Comparison of ENCODE assay signal across 17 mouse cellular contexts in the genomic region with DNA sequence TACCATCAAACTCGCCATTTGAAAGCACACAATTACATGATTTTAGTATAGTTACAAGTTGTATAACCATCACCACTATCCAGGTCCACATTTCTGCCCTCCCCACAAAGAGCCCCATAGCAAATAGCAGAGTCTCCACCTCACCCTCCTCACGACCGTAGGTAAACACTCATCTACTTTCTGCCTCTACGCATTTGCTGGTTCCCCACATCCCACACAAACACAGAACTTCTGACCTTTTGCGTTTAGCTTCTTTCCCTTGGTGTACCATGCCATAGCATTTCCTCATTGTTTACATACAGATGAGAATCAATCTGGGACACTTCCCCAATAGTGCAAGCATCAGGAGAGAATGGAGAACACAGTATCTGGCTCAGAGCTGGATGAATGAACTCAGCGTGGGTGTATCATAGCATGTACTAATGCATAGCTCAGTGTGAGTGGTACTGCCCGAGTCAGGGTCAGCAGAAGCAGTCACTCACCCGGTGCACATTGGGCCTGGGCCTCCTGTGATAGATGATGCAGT.
DNase-seq lines count a peak whose midpoint lies in the region; ATAC-seq and TF ChIP-seq lines count a peak whose summit lies in the region.
"Had no signal": no experiment of that assay in that cellular context is flagged by ENCODE, and none has a peak within 500 bp of the region (broad histone marks: within the 10 kb centered on the region; RNA-seq: fewer than 3 reads in every experiment).

No protein-coding gene starts in this region.

- H3K9me3 ChIP-seq in lung, embryonic 16.5 days (ENCODE audit: control insufficient read depth, low read length) = no peaks in the 10 kb centered on the region
- no peaks in the 10 kb centered on the region for H3K9me3 ChIP-seq in embryonic facial prominence, embryonic 13.5 days
- no peaks in the 10 kb centered on the region for H3K9me3 ChIP-seq in limb, embryonic 11.5 days (ENCODE audit: control insufficient read depth, low read length)
- no peaks in the 10 kb centered on the region for H3K9me3 ChIP-seq in lung, postnatal 0 days (ENCODE audit: low read length)
- H3K9me3 ChIP-seq: forebrain, embryonic 15.5 days; hindbrain, embryonic 15.5 days had no signal

- peaks cover 14% of the 10 kb centered on the region; the same call in 1 of the 2 replicates for H3K4me1 ChIP-seq in lung, embryonic 16.5 days (replicated peaks; ENCODE audit: control insufficient read depth, insufficient read depth, low read length)
- H3K4me1 ChIP-seq in embryonic facial prominence, embryonic 13.5 days = peaks cover 44% of the 10 kb centered on the region
- H3K4me1 ChIP-seq in limb, embryonic 11.5 days (ENCODE audit: control insufficient read depth, insufficient read depth, low read length) = peaks cover 25% of the 10 kb centered on the region
- H3K4me1 ChIP-seq in lung, postnatal 0 days (ENCODE audit: insufficient read depth, low read depth, low read length) = no peaks in the 10 kb centered on the region; the same call in 1 of the 2 replicates
- H3K4me1 ChIP-seq: hindbrain, embryonic 15.5 days had no signal

- H3K9ac ChIP-seq in lung, embryonic 16.5 days (ENCODE audit: low read length) = no peak overlapping the region
- H3K9ac ChIP-seq in embryonic facial prominence, embryonic 13.5 days = no peak overlapping the region
- H3K9ac ChIP-seq in limb, embryonic 11.5 days (ENCODE audit: low read length) = no peak overlapping the region
- H3K9ac ChIP-seq in lung, postnatal 0 days (replicated peaks; ENCODE audit: low read depth) = no peak overlapping the region
- H3K9ac ChIP-seq: forebrain, embryonic 15.5 days; hindbrain, embryonic 15.5 days had no signal

- WGBS in lung, embryonic 16.5 days = 57% methylated on average over 8 of the region's 8 CpGs
- WGBS in embryonic facial prominence, embryonic 13.5 days = 59% methylated on average over 8 of the region's 8 CpGs
- WGBS in limb, embryonic 11.5 days = 80% methylated on average over 8 of the region's 8 CpGs
- 54% methylated on average over 8 of the region's 8 CpGs for WGBS in lung, postnatal 0 days

- no peak for TF ChIP-seq CTCF in lung, postnatal 0 days (IDR thresholded peaks at IDR 0.05)

- H3K27ac ChIP-seq in lung, embryonic 16.5 days (ENCODE audit: low read length) = peak overlapping the region; percentile 52
- peak overlapping the region; percentile 96 for H3K27ac ChIP-seq in embryonic facial prominence, embryonic 13.5 days
- H3K27ac ChIP-seq in limb, embryonic 11.5 days (replicated peaks; ENCODE audit: low read depth, low read length) = peak overlapping the region; percentile 90
- 0 out of 2 replicates have a peak overlapping the region, but pooled peaks have one; percentile 12 for H3K27ac ChIP-seq in lung, postnatal 0 days (ENCODE audit: low read length)
- H3K27ac ChIP-seq: forebrain, embryonic 15.5 days; hindbrain, embryonic 15.5 days had no signal

- no peak overlapping the region for H3K4me3 ChIP-seq in lung, embryonic 16.5 days (ENCODE audit: low read length)
- no peak overlapping the region for H3K4me3 ChIP-seq in embryonic facial prominence, embryonic 13.5 days
- no peak overlapping the region for H3K4me3 ChIP-seq in limb, embryonic 11.5 days (ENCODE audit: low read depth, low read length)
- H3K4me3 ChIP-seq in lung, postnatal 0 days (ENCODE audit: low read depth, low read length) = no peak overlapping the region
- H3K4me3 ChIP-seq: forebrain, embryonic 15.5 days; hindbrain, embryonic 15.5 days; myocyte had no signal

- H3K27me3 ChIP-seq in lung, embryonic 16.5 days (ENCODE audit: control insufficient read depth, insufficient read depth, low read depth, low read length) = no peaks in the 10 kb centered on the region
- H3K27me3 ChIP-seq in embryonic facial prominence, embryonic 13.5 days = no peaks in the 10 kb centered on the region
- H3K27me3 ChIP-seq in limb, embryonic 11.5 days (ENCODE audit: control insufficient read depth, insufficient read depth, low read length) = no peaks in the 10 kb centered on the region
- H3K27me3 ChIP-seq in lung, postnatal 0 days (replicated peaks; ENCODE audit: insufficient read depth, low read length) = no peaks in the 10 kb centered on the region
- H3K27me3 ChIP-seq: forebrain, embryonic 15.5 days; hindbrain, embryonic 15.5 days had no signal

- ATAC-seq in lung, embryonic 16.5 days (ENCODE audit: low read depth) = peak; percentile 84
- no peak for ATAC-seq in embryonic facial prominence, embryonic 13.5 days (ENCODE audit: insufficient number of reproducible peaks, insufficient read depth, low FRiP score, low TSS enrichment, low read depth)
- no peak for ATAC-seq in limb, embryonic 11.5 days (ENCODE audit: insufficient number of reproducible peaks, low FRiP score, low TSS enrichment, low read depth)
- ATAC-seq in lung, postnatal 0 days = peak; percentile 87
- ATAC-seq: forebrain, embryonic 15.5 days had no signal

- no peak for DNase-seq in lung, postnatal 14 days
- DNase-seq in limb, embryonic 11.5 days (ENCODE audit: low spot score) = no peak
- peak; percentile 52 for DNase-seq in lung, postnatal 0 days (ENCODE audit: low spot score)
- DNase-seq in cerebellum, adult 18-20 months = no peak
- DNase-seq in heart, postnatal 25 days (ENCODE audit: low spot score) = no peak
- DNase-seq: cerebellum, adult 2 months; cerebellum, postnatal 36 days; heart, postnatal 14 days; kidney, adult 11 months; midbrain, embryonic 14.5 days; thymus, postnatal 36 days had no signal

- no peaks in the 10 kb centered on the region for H3K36me3 ChIP-seq in lung, embryonic 16.5 days (ENCODE audit: control insufficient read depth, insufficient read depth, low read length)
- H3K36me3 ChIP-seq in embryonic facial prominence, embryonic 13.5 days = no peaks in the 10 kb centered on the region
- H3K36me3 ChIP-seq in limb, embryonic 11.5 days (ENCODE audit: control insufficient read depth, insufficient read depth, low read length) = no peaks in the 10 kb centered on the region
- no peaks in the 10 kb centered on the region for H3K36me3 ChIP-seq in lung, postnatal 0 days (ENCODE audit: insufficient read depth, low read length)
- H3K36me3 ChIP-seq: forebrain, embryonic 15.5 days; hindbrain, embryonic 15.5 days had no signal

- no peak overlapping the region for H3K4me2 ChIP-seq in lung, embryonic 16.5 days (ENCODE audit: low read depth, low read length)
- H3K4me2 ChIP-seq in embryonic facial prominence, embryonic 13.5 days = peak overlapping the region; percentile 47
- H3K4me2 ChIP-seq in limb, embryonic 11.5 days (ENCODE audit: low read depth, severe bottlenecking) = no peak overlapping the region
- no peak overlapping the region for H3K4me2 ChIP-seq in lung, postnatal 0 days (replicated peaks; ENCODE audit: low read depth, low read length)
- H3K4me2 ChIP-seq: forebrain, embryonic 15.5 days; heart, embryonic 11.5 days; hindbrain, embryonic 15.5 days had no signal

- TF ChIP-seq EP300 in lung, postnatal 0 days (IDR thresholded peaks at IDR 0.05) = no peak

- intact Hi-C loops in heart, postnatal 25 days (cut with DNase I) = no loop called here

Comparison
In these comparisons a context has a peak if more than half of its experiments do, and no peak if none do; other contexts are left out.
1. ATAC-seq: peak in lung, embryonic 16.5 days (single experiment) and lung, postnatal 0 days (single experiment); none in embryonic facial prominence, embryonic 13.5 days (single experiment) and limb, embryonic 11.5 days (single experiment).
2. H3K27ac ChIP-seq: peak in every context shown above with its lines; median percentile 96 in embryonic facial prominence, embryonic 13.5 days; 90 in limb, embryonic 11.5 days; 52 in lung, embryonic 16.5 days; 12 in lung, postnatal 0 days.